Mouse (Mus musculus): Measurements from ENCODE around the gene H2-Ob. TPM values are rescaled to one million over a fixed set of nuclear protein-coding genes. Genes with fewer than 3 reads are reported as not detected.
"Not testable (repeated sequence)": the region's sequence is repeated elsewhere in the genome, so short reads cannot be mapped to it uniquely, and the experiment has no call there.

The H2-Ob gene
- polyA plus RNA-seq, 1 experiment from 2014 or later: 0.24 TPM

- H3K27me3 ChIP-seq (ENCODE audit: insufficient read depth, poor library complexity, severe bottlenecking); H3K4me3 ChIP-seq; H3K36me3 ChIP-seq; DNase-seq (ENCODE audit: low spot score); H3K9me3 ChIP-seq; H3K4me1 ChIP-seq (replicated peaks); H3K27ac ChIP-seq: not testable (repeated sequence)
- WGBS: 85% methylated on average over 7 of the region's 7 CpGs
These were observed 6.7 kb upstream of the H2-Ob start for GRCm38 (mm10) chr17:34232021-34232420.

- no peak overlapping the region for H3K27ac ChIP-seq
- no peaks in the 10 kb centered on the region for H3K27me3 ChIP-seq (ENCODE audit: insufficient read depth, poor library complexity, severe bottlenecking)
- no peaks in the 10 kb centered on the region for H3K4me1 ChIP-seq (replicated peaks)
- no peaks in the 10 kb centered on the region for H3K36me3 ChIP-seq
- no peak overlapping the region for H3K4me3 ChIP-seq
- DNase-seq (ENCODE audit: low spot score): peak; percentile 43
- WGBS: 55% methylated on average over 9 of the region's 9 CpGs
- H3K9me3 ChIP-seq: 0 out of 2 replicates have a peak, but pooled peaks cover 3% of the 10 kb centered on the region
These were observed 3.8 kb upstream of the H2-Ob start for GRCm38 (mm10) chr17:34234926-34235325.

GRCm38 (mm10) chr17:34236691-34237090, 2.0 kb upstream of the H2-Ob start:
- Histone ChIP-seq H3K27ac (no peak overlapping the region), H3K4me1 (replicated peaks) (no peaks in the 10 kb centered on the region), H3K9me3 (peaks cover 5% of the 10 kb centered on the region; the same call in 1 of the 2 replicates), H3K4me3 (no peak overlapping the region), H3K36me3 (no peaks in the 10 kb centered on the region), H3K27me3 (ENCODE audit: insufficient read depth, poor library complexity, severe bottlenecking) (no peaks in the 10 kb centered on the region)
- WGBS: 84% methylated on average over 5 of the region's 5 CpGs
- no peak for DNase-seq (ENCODE audit: low spot score)

- Histone ChIP-seq H3K36me3 (no peaks in the 10 kb centered on the region), H3K9me3 (peaks cover 10% of the 10 kb centered on the region; the same call in 1 of the 2 replicates), H3K27me3 (ENCODE audit: insufficient read depth, poor library complexity, severe bottlenecking) (no peaks in the 10 kb centered on the region), H3K27ac (no peak overlapping the region), H3K4me3 (no peak overlapping the region), H3K4me1 (replicated peaks) (no peaks in the 10 kb centered on the region)
- WGBS: 85% methylated on average over 3 of the region's 3 CpGs
- DNase-seq (ENCODE audit: low spot score): no peak
These were observed 962 bp upstream of the H2-Ob start for GRCm38 (mm10) chr17:34237741-34238140.

GRCm38 (mm10) chr17:34239601-34240041, 918 bp downstream of the H2-Ob start:
- whole genome bisulfite sequencing: 79% methylated on average over 10 of the region's 10 CpGs
- H3K36me3 ChIP-seq: no peaks in the 10 kb centered on the region
- H3K4me1 ChIP-seq (replicated peaks): no peaks in the 10 kb centered on the region
- H3K4me3 ChIP-seq: no peak overlapping the region
- DNase-seq (ENCODE audit: low spot score): no peak
- no peak overlapping the region for H3K27ac ChIP-seq
- peaks cover 7% of the 10 kb centered on the region; the same call in 1 of the 2 replicates for H3K9me3 ChIP-seq
- H3K27me3 ChIP-seq (ENCODE audit: insufficient read depth, poor library complexity, severe bottlenecking): no peaks in the 10 kb centered on the region

- 76% methylated on average over 3 of the region's 3 CpGs for WGBS
- Histone ChIP-seq H3K27ac (no peak overlapping the region), H3K4me3 (no peak overlapping the region), H3K36me3 (no peaks in the 10 kb centered on the region), H3K9me3 (peaks cover 7% of the 10 kb centered on the region; the same call in 1 of the 2 replicates), H3K4me1 (replicated peaks) (no peaks in the 10 kb centered on the region), H3K27me3 (ENCODE audit: insufficient read depth, poor library complexity, severe bottlenecking) (no peaks in the 10 kb centered on the region)
- no peak for DNase-seq (ENCODE audit: low spot score)
These were observed 1.7 kb downstream of the H2-Ob start for GRCm38 (mm10) chr17:34240366-34240765.

GRCm38 (mm10) chr17:34240916-34241315, 2.2 kb downstream of the H2-Ob start:
- no peak overlapping the region for H3K27ac ChIP-seq
- 80% methylated on average over 6 of the region's 6 CpGs for WGBS
- DNase-seq (ENCODE audit: low spot score): no peak
- H3K27me3 ChIP-seq (ENCODE audit: insufficient read depth, poor library complexity, severe bottlenecking): no peaks in the 10 kb centered on the region
- peaks cover 7% of the 10 kb centered on the region; the same call in 1 of the 2 replicates for H3K9me3 ChIP-seq
- H3K4me1 ChIP-seq (replicated peaks): no peaks in the 10 kb centered on the region
- H3K4me3 ChIP-seq: no peak overlapping the region
- H3K36me3 ChIP-seq: no peaks in the 10 kb centered on the region

- no peaks in the 10 kb centered on the region for H3K4me1 ChIP-seq (replicated peaks)
- no peaks in the 10 kb centered on the region for H3K27me3 ChIP-seq (ENCODE audit: insufficient read depth, poor library complexity, severe bottlenecking)
- peaks cover 7% of the 10 kb centered on the region; the same call in 1 of the 2 replicates for H3K9me3 ChIP-seq
- WGBS: 81% methylated on average over 4 of the region's 4 CpGs
- no peak for DNase-seq (ENCODE audit: low spot score)
- no peak overlapping the region for H3K27ac ChIP-seq
- no peaks in the 10 kb centered on the region for H3K36me3 ChIP-seq
- no peak overlapping the region for H3K4me3 ChIP-seq
These were observed 6.0 kb downstream of the H2-Ob start for GRCm38 (mm10) chr17:34244656-34245055.

GRCm38 (mm10) chr17:34247047-34247446, 8.3 kb downstream of the H2-Ob start:
- H3K36me3 ChIP-seq: no peaks in the 10 kb centered on the region
- H3K27me3 ChIP-seq (ENCODE audit: insufficient read depth, poor library complexity, severe bottlenecking): no peaks in the 10 kb centered on the region
- no peak for DNase-seq (ENCODE audit: low spot score)
- H3K27ac ChIP-seq: no peak overlapping the region
- H3K4me3 ChIP-seq: no peak overlapping the region
- 89% methylated on average over 3 of the region's 3 CpGs for WGBS
- 0 out of 2 replicates have a peak, but pooled peaks cover 2% of the 10 kb centered on the region for H3K9me3 ChIP-seq
- H3K4me1 ChIP-seq (replicated peaks): no peaks in the 10 kb centered on the region

- H3K27me3 ChIP-seq (ENCODE audit: insufficient read depth, poor library complexity, severe bottlenecking): no peaks in the 10 kb centered on the region
- H3K9me3 ChIP-seq: no peaks in the 10 kb centered on the region
- no peak overlapping the region for H3K4me3 ChIP-seq
- no peak overlapping the region for H3K27ac ChIP-seq
- 83% methylated on average over 2 of the region's 2 CpGs for WGBS
- no peaks in the 10 kb centered on the region for H3K4me1 ChIP-seq (replicated peaks)
- DNase-seq (ENCODE audit: low spot score): no peak
- no peaks in the 10 kb centered on the region for H3K36me3 ChIP-seq
These were observed 10.1 kb downstream of the H2-Ob start for GRCm38 (mm10) chr17:34248764-34249163.

GRCm38 (mm10) chr17:34249361-34249760, 10.7 kb downstream of the H2-Ob start:
- WGBS: 49% methylated on average over 3 of the region's 3 CpGs

GRCm38 (mm10) chr17:34249878-34250277, 11.2 kb downstream of the H2-Ob start:
- Histone ChIP-seq H3K27ac (no peak overlapping the region), H3K36me3 (no peaks in the 10 kb centered on the region), H3K4me1 (replicated peaks) (no peaks in the 10 kb centered on the region), H3K4me3 (no peak overlapping the region), H3K27me3 (ENCODE audit: insufficient read depth, poor library complexity, severe bottlenecking) (no peaks in the 10 kb centered on the region), H3K9me3 (no peaks in the 10 kb centered on the region)
- DNase-seq (ENCODE audit: low spot score): peak; percentile 44
- WGBS: 25% methylated on average over 4 of the region's 4 CpGs

More at GRCm38 (mm10) chr17:34249361-34249760, 10.7 kb downstream of the H2-Ob start:
- Histone ChIP-seq H3K9me3 (no peaks in the 10 kb centered on the region), H3K27me3 (ENCODE audit: insufficient read depth, poor library complexity, severe bottlenecking) (no peaks in the 10 kb centered on the region), H3K4me1 (replicated peaks) (no peaks in the 10 kb centered on the region), H3K27ac (no peak overlapping the region), H3K4me3 (no peak overlapping the region), H3K36me3 (no peaks in the 10 kb centered on the region)
- DNase-seq (ENCODE audit: low spot score): no peak

GRCm38 (mm10) chr17:34251666-34252065, 13.0 kb downstream of the H2-Ob start:
- WGBS: 60% methylated on average over 4 of the region's 4 CpGs
- Histone ChIP-seq H3K9me3 (no peaks in the 10 kb centered on the region), H3K27ac (no peak overlapping the region), H3K36me3 (no peaks in the 10 kb centered on the region), H3K27me3 (ENCODE audit: insufficient read depth, poor library complexity, severe bottlenecking) (no peaks in the 10 kb centered on the region; the same call in 1 of the 2 replicates), H3K4me3 (no peak overlapping the region), H3K4me1 (replicated peaks) (no peaks in the 10 kb centered on the region)
- DNase-seq (ENCODE audit: low spot score): no peak

- Histone ChIP-seq H3K9me3 (no peaks in the 10 kb centered on the region), H3K4me3 (no peak overlapping the region), H3K4me1 (replicated peaks) (0 out of 2 replicates have a peak, but pooled peaks cover 4% of the 10 kb centered on the region), H3K36me3 (no peaks in the 10 kb centered on the region), H3K27me3 (ENCODE audit: insufficient read depth, poor library complexity, severe bottlenecking) (peaks cover 9% of the 10 kb centered on the region), H3K27ac (no peak overlapping the region)
- no peak for DNase-seq (ENCODE audit: low spot score)
- WGBS: 83% methylated on average over 5 of the region's 5 CpGs
These were observed 17.8 kb downstream of the H2-Ob start for GRCm38 (mm10) chr17:34256501-34256900.

All from hindbrain, embryonic 10.5 days (tissue).